Mouse (Mus musculus): ENCODE results near the gene Ccdc3. TPM values are rescaled to one million over a fixed set of nuclear protein-coding genes. Genes with fewer than 3 reads are reported as not detected.

Ccdc3 gene
- total and polyA plus RNA-seq, 2 experiments from 2014 or later: 8.4 to 18.9 TPM

DNA sequence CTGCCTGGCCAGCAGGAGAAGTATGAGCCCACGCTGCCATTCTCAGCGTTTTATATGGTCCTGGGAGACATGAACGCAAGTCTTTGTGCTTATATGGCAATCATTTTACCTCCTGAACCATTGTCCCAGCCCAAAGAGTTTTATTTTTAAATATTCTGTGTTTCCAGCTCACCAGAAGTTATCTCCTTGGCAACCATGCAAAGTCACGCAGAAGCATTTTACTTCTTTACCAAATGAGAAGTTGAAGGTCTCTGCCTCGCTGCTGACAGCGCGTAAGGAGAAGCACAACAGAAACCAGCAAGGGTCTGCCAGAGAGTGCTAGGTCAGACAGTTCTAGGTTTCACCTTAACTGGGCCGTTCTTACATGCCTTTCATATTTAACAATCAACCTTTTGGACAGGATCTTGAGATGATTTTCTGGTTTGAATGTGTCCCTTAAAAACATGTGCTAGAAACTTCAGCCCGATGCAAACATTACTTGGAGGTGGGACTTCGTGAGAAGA, 35.8 kb upstream of the Ccdc3 start:
- ATAC-seq: no peak
- H3K9me3 ChIP-seq (ENCODE audit: low read length): 0 out of 2 replicates have a peak, but pooled peaks cover 2% of the 10 kb centered on the region

DNA sequence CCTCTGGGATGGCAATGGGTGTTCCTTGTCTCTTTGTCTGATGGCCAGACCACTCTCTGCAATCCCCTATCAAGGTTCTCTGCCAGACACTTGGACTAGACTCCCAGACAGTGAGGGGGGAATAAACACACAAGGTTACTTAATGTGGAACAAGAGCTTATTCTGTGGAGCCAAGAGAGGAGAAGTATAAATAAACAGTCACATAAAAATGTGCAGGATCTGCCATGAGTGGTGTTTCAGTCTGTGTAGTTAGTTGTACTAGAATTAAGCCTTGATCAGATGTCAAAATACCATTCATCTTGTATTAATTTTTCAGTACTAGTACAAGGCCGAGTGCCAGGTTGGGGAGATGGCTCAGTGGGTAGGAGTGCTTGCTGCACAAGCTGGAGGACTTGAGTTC, 34.7 kb upstream of the Ccdc3 start:
- TF ChIP-seq CTCF (IDR thresholded peaks at IDR 0.05; ENCODE audit: low read depth): no peak
- 59% methylated on average over 1 of the region's 1 CpGs for WGBS
- no peaks in the 10 kb centered on the region for H3K4me1 ChIP-seq (ENCODE audit: insufficient read depth, low read length)
- no peak for ATAC-seq
- H3K27ac ChIP-seq: no peak overlapping the region
- H3K4me2 ChIP-seq (ENCODE audit: low read depth, low read length): no peak overlapping the region
- DNase-seq (ENCODE audit: low spot score): no peak
- no peaks in the 10 kb centered on the region for H3K27me3 ChIP-seq (ENCODE audit: insufficient read depth, low read length)
- H3K36me3 ChIP-seq (ENCODE audit: insufficient read depth, low read length): no peaks in the 10 kb centered on the region
- H3K9me3 ChIP-seq (ENCODE audit: low read length): peaks cover 4% of the 10 kb centered on the region; the same call in 1 of the 2 replicates
- no peak overlapping the region for H3K4me3 ChIP-seq (ENCODE audit: low read length)
- H3K9ac ChIP-seq (replicated peaks; ENCODE audit: low read length): no peak overlapping the region

More for the DNA sequence above, 35.8 kb upstream of the Ccdc3 start:
- no peaks in the 10 kb centered on the region for H3K36me3 ChIP-seq (ENCODE audit: insufficient read depth, low read length)
- no peak overlapping the region for H3K4me3 ChIP-seq (ENCODE audit: low read length)
- H3K27me3 ChIP-seq (ENCODE audit: insufficient read depth, low read length): no peaks in the 10 kb centered on the region
- no peaks in the 10 kb centered on the region for H3K4me1 ChIP-seq (ENCODE audit: insufficient read depth, low read length)
- WGBS: 80% methylated on average over 10 of the region's 10 CpGs
- 0 out of 2 replicates have a peak, but pooled peaks have one; percentile 3 for TF ChIP-seq CTCF (IDR thresholded peaks at IDR 0.05; ENCODE audit: low read depth)
- no peak overlapping the region for H3K9ac ChIP-seq (replicated peaks; ENCODE audit: low read length)
- no peak for DNase-seq (ENCODE audit: low spot score)
- H3K27ac ChIP-seq: no peak overlapping the region
- H3K4me2 ChIP-seq (ENCODE audit: low read depth, low read length): no peak overlapping the region

DNA sequence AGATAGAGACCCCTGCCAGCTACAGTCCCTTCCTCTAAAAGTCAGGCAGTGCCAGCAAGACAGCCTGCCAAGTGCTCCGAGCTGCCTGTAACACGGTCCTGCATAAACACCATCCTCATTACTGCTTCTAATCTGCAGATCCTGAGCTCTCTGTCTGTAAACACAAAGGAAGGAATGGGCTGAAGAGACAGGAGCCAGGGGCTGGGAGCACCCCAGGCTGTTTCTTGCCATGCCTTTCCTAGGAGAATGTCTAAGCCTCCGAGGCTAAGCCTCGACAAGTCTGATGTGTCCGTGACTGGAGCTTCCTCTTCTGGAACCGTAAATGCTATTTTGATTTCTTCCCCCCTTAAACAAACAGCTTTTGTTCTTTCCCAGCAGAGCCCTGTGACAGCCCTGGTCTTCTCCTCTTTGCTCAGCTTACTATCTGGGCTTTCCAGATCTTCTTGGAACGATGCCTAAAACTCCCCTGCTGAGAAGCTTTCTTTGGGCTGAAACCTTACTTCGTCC, 24.7 kb upstream of the Ccdc3 start:
- WGBS: 10% methylated on average over 8 of the region's 8 CpGs
- Histone ChIP-seq H3K4me2 (ENCODE audit: low read depth, low read length) (no peak overlapping the region), H3K27ac (peak overlapping the region; percentile 22; the same call in 1 of the 2 replicates), H3K4me3 (ENCODE audit: low read length) (no peak overlapping the region), H3K4me1 (ENCODE audit: insufficient read depth, low read length) (0 out of 2 replicates have a peak, but pooled peaks cover 7% of the 10 kb centered on the region), H3K36me3 (ENCODE audit: insufficient read depth, low read length) (no peaks in the 10 kb centered on the region), H3K9ac (replicated peaks; ENCODE audit: low read length) (no peak overlapping the region), H3K27me3 (ENCODE audit: insufficient read depth, low read length) (no peaks in the 10 kb centered on the region), H3K9me3 (ENCODE audit: low read length) (no peaks in the 10 kb centered on the region)
- peak; percentile 55; the same call in 1 of the 2 replicates for ATAC-seq
- no peak for TF ChIP-seq CTCF (IDR thresholded peaks at IDR 0.05; ENCODE audit: low read depth)
- peak; percentile 56 for DNase-seq (ENCODE audit: low spot score)

DNA sequence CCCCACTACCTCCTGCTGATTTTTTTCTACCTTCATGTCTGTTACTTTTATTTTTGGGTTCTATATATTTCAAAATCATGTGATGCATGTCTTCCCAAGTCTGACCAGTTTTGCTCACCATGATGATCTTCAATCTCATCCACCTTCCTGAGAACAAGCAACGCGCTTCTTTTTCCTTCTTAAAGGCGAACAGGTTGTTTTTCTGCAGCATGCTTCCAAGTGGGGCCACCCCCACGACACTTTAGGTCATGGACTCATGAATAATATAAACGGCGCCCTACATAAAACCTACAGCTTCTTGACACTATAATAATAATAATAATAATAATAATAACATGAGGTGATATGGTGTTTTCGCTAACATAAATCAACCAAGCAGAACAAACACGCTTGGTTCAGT, 23.2 kb upstream of the Ccdc3 start:
- no peaks in the 10 kb centered on the region for H3K27me3 ChIP-seq (ENCODE audit: insufficient read depth, low read length)
- 0 out of 2 replicates have a peak, but pooled peaks cover 7% of the 10 kb centered on the region for H3K4me1 ChIP-seq (ENCODE audit: insufficient read depth, low read length)
- TF ChIP-seq CTCF (IDR thresholded peaks at IDR 0.05; ENCODE audit: low read depth): no peak
- ATAC-seq (no peak), DNase-seq (ENCODE audit: low spot score) (no peak)
- no peak overlapping the region for H3K27ac ChIP-seq
- WGBS: 93% methylated on average over 8 of the region's 8 CpGs
- no peaks in the 10 kb centered on the region for H3K9me3 ChIP-seq (ENCODE audit: low read length)
- no peaks in the 10 kb centered on the region for H3K36me3 ChIP-seq (ENCODE audit: insufficient read depth, low read length)
- no peak overlapping the region for H3K4me3 ChIP-seq (ENCODE audit: low read length)
- H3K9ac ChIP-seq (replicated peaks; ENCODE audit: low read length): no peak overlapping the region
- no peak overlapping the region for H3K4me2 ChIP-seq (ENCODE audit: low read depth, low read length)

DNA sequence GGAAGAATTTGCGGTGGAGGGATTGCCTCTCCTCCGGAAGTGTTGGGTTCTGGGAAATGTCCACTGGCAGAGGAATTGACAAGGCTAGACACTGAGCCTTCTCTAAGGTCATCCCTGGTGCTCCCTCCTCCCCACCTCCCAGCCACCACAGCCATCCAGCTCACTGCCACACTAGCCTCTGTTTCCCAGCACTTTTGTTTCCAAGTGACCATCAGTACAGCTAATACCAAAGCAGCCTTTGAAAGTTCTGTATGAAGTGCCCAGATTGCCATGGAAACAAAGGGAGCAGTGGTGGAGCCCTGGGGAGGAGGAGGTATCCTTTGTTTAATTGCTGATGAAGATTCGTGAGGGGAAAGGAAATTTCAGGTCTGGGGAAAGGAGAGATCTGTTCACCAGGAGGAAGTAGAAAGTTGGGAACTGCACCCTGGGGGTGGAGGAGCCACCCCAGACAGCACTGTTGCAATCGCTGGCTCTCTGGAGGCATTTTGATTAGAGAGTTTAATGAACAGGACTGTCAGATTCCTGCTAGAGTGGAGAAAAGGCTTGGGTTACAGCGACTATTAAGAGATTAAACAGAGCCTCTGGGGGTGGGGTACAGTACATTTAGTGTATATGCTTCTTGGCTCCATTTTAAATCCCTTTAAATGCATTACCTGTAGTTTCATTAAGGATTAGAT, 20.6 kb upstream of the Ccdc3 start:
- H3K36me3 ChIP-seq (ENCODE audit: insufficient read depth, low read length): no peaks in the 10 kb centered on the region
- peak; percentile 86 for ATAC-seq
- DNase-seq (ENCODE audit: low spot score): peak; percentile 74
- no peaks in the 10 kb centered on the region for H3K9me3 ChIP-seq (ENCODE audit: low read length)
- H3K9ac ChIP-seq (replicated peaks; ENCODE audit: low read length): no peak overlapping the region
- no peaks in the 10 kb centered on the region for H3K27me3 ChIP-seq (ENCODE audit: insufficient read depth, low read length)
- no peak for TF ChIP-seq CTCF (IDR thresholded peaks at IDR 0.05; ENCODE audit: low read depth)
- H3K27ac ChIP-seq: peak overlapping the region; percentile 58; the same call in 1 of the 2 replicates
- WGBS: 14% methylated on average over 5 of the region's 5 CpGs
- no peak overlapping the region for H3K4me2 ChIP-seq (ENCODE audit: low read depth, low read length)
- no peak overlapping the region for H3K4me3 ChIP-seq (ENCODE audit: low read length)
- H3K4me1 ChIP-seq (ENCODE audit: insufficient read depth, low read length): 0 out of 2 replicates have a peak, but pooled peaks cover 7% of the 10 kb centered on the region

DNA sequence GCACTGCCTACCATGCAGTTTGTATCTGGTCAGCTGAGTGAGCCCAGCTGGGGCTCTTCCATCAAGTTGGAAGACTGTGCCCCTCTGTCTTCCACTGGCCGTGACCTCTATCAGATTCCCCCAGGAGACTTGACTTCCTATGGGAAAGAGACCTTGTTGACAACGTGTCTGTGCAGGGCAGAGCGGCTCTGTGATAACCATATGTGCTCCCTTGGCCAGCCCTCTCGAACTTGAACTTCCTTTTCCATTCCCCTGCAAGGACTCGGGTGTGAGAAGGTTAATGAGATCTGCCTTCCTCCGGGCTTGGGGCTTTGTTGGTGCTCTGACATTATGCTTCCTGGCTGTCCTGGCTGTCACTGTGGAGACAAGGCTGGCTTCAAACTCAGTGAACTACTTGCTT, 12.1 kb upstream of the Ccdc3 start:
- no peak overlapping the region; the same call in 1 of the 2 replicates for H3K27ac ChIP-seq
- no peak for TF ChIP-seq CTCF (IDR thresholded peaks at IDR 0.05; ENCODE audit: low read depth)
- H3K36me3 ChIP-seq (ENCODE audit: insufficient read depth, low read length): no peaks in the 10 kb centered on the region
- H3K27me3 ChIP-seq (ENCODE audit: insufficient read depth, low read length): no peaks in the 10 kb centered on the region
- WGBS: 20% methylated on average over 6 of the region's 6 CpGs
- ATAC-seq (peak; percentile 12; the same call in 1 of the 2 replicates), DNase-seq (ENCODE audit: low spot score) (no peak)
- no peak overlapping the region for H3K4me3 ChIP-seq (ENCODE audit: low read length)
- H3K9ac ChIP-seq (replicated peaks; ENCODE audit: low read length): no peak overlapping the region
- no peaks in the 10 kb centered on the region for H3K9me3 ChIP-seq (ENCODE audit: low read length)
- peaks cover 5% of the 10 kb centered on the region for H3K4me1 ChIP-seq (ENCODE audit: insufficient read depth, low read length)
- no peak overlapping the region for H3K4me2 ChIP-seq (ENCODE audit: low read depth, low read length)

DNA sequence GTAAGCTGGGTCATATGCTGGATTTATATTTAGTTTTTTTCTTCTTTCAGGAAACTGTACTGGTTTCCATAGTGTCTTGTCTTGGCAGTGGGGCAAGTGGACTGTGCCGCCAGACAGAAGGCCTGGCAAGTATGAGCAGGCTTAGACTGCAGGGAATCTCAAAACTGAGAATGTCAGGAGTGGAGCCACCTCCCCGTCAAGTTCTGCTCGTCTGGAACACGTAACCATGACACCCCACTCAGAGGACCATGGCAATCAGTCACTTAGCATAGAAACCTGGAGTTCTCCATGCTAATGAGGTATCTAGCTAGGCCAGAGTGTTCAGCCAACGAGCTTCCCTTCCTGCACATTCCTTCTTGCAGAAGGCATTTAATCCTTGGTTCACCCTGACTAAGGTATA, 10.2 kb upstream of the Ccdc3 start:
- peak; percentile 81 for ATAC-seq
- DNase-seq (ENCODE audit: low spot score): peak; percentile 40
- 39% methylated on average over 5 of the region's 5 CpGs for WGBS

More for the DNA sequence above, 10.2 kb upstream of the Ccdc3 start:
- Histone ChIP-seq H3K9me3 (ENCODE audit: low read length) (no peaks in the 10 kb centered on the region), H3K27me3 (ENCODE audit: insufficient read depth, low read length) (no peaks in the 10 kb centered on the region), H3K4me1 (ENCODE audit: insufficient read depth, low read length) (peaks cover 5% of the 10 kb centered on the region), H3K9ac (replicated peaks; ENCODE audit: low read length) (no peak overlapping the region), H3K4me2 (ENCODE audit: low read depth, low read length) (no peak overlapping the region), H3K4me3 (ENCODE audit: low read length) (no peak overlapping the region), H3K36me3 (ENCODE audit: insufficient read depth, low read length) (no peaks in the 10 kb centered on the region), H3K27ac (no peak overlapping the region)
- no peak for TF ChIP-seq CTCF (IDR thresholded peaks at IDR 0.05; ENCODE audit: low read depth)

Data from hindbrain, postnatal 0 days (tissue).